Mouse (Mus musculus): ENCODE measurements at regions not wholly inside any gene's neighbourhood (a gene's known extent, or its start where the extent isn't known, plus 50 kb on each side); places are given as distances from the start of the nearest gene placed in this dataset.

GRCm38 (mm10) chr13:83208111-83208510, 295.7 kb upstream of the Mef2c start:
- TF ChIP-seq POLR2A (IDR thresholded peaks at IDR 0.05; ENCODE audit: insufficient read length, low read depth) (no peak), MAX (IDR thresholded peaks at IDR 0.05; ENCODE audit: low read depth) (no peak), MYOG (IDR thresholded peaks at IDR 0.05; ENCODE audit: control insufficient read depth in 1 of 3, insufficient read depth in 1 of 3, insufficient read length in 2 of 3, low read depth in 2 of 3) (no peak), USF1 (IDR thresholded peaks at IDR 0.05; ENCODE audit: low read depth) (no peak)
